17 mouse cellular contexts compared by ENCODE assay signal in the genomic region with DNA sequence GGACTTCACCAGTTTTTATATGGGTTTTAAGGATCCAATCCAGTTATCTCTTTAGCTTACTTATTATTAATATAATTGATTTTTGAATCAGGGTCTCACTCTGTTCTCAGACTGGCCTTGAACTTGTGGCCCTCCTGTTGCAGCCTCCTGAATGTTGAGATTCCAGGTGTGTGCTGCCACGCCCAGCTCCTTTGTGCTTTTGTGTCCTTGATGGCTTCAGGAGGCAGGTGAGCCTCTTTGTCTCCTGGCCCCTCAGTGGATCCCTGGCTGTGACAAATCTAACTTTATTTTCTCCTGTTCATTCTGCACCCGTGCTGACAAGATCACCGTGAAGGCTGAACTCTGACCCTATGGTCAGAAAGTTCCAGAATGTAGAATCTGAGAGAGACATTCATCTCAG.
"Had no signal": no experiment of that assay in that cellular context is flagged by ENCODE, and none has a peak within 500 bp of the region (broad histone marks: within the 10 kb centered on the region; RNA-seq: fewer than 3 reads in every experiment).

No protein-coding gene starts in this region.

- DNase-seq: retina, postnatal 1 day; right cerebral cortex, adult 18-20 months; right cerebral cortex, postnatal 14 days; right cerebral cortex, postnatal 25 days; right cerebral cortex, postnatal 4 days; spleen, adult 18-20 months; thymus, adult 18-20 months; thymus, adult 2 months; thymus, postnatal 14 days; thymus, postnatal 25 days; thymus, postnatal 36 days; thymus, postnatal 4 days had no signal

- H3K27me3 ChIP-seq: neural tube, embryonic 12.5 days; neural tube, embryonic 13.5 days; neural tube, embryonic 15.5 days; stomach, embryonic 15.5 days had no signal

- H3K9ac ChIP-seq: neural tube, embryonic 12.5 days; neural tube, embryonic 13.5 days; neural tube, embryonic 15.5 days; stomach, embryonic 15.5 days had no signal

- H3K4me1 ChIP-seq: stomach, embryonic 15.5 days had no signal

- H3K9me3 ChIP-seq: neural tube, embryonic 12.5 days; neural tube, embryonic 13.5 days; neural tube, embryonic 15.5 days; stomach, embryonic 15.5 days had no signal

- H3K27ac ChIP-seq: neural tube, embryonic 12.5 days; neural tube, embryonic 13.5 days; neural tube, embryonic 15.5 days; stomach, embryonic 15.5 days; stomach, postnatal 0 days had no signal

- H3K36me3 ChIP-seq: neural tube, embryonic 12.5 days; neural tube, embryonic 13.5 days; neural tube, embryonic 15.5 days; stomach, embryonic 15.5 days had no signal

- H3K4me3 ChIP-seq: neural tube, embryonic 12.5 days; neural tube, embryonic 13.5 days; neural tube, embryonic 15.5 days; stomach, embryonic 15.5 days had no signal
